Mouse (Mus musculus): Measurements from ENCODE around the gene Gphb5. TPM values are rescaled to one million over a fixed set of nuclear protein-coding genes. Genes with fewer than 3 reads are reported as not detected.

Gphb5 gene
- polyA plus RNA-seq, 1 experiment from 2014 or later: 0.10 TPM

DNA sequence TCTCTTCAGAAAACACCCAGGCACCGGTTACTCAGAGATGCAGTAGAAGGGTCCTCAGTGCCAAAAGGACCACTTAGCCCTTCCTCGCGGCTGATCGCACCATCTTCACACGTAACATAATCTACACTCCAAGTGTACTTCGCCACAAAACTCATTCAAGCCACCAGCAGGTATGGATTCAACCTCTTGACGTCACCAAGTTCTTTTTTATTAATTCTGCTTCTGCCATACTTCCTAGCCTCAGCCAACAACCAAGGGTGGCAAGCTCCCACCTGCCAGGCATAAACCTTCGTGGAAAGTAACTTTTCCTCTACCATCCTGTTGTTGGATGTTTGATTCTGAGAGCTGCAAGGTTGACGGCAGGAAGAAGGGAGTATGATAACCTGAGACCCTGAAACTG lies 28.1 kb downstream of the Gphb5 start:
- no peaks in the 10 kb centered on the region for H3K9me3 ChIP-seq
- no peak overlapping the region for H3K4me3 ChIP-seq
- no peaks in the 10 kb centered on the region for H3K36me3 ChIP-seq
- no peak overlapping the region for H3K4me2 ChIP-seq (replicated peaks)
- no peaks in the 10 kb centered on the region for H3K4me1 ChIP-seq
- 93% methylated on average over 9 of the region's 9 CpGs for WGBS
- no peak for ATAC-seq (ENCODE audit: low FRiP score, low read depth)
- no peak overlapping the region for H3K9ac ChIP-seq (replicated peaks)
- H3K27ac ChIP-seq (replicated peaks): no peak overlapping the region
- no peaks in the 10 kb centered on the region for H3K27me3 ChIP-seq

DNA sequence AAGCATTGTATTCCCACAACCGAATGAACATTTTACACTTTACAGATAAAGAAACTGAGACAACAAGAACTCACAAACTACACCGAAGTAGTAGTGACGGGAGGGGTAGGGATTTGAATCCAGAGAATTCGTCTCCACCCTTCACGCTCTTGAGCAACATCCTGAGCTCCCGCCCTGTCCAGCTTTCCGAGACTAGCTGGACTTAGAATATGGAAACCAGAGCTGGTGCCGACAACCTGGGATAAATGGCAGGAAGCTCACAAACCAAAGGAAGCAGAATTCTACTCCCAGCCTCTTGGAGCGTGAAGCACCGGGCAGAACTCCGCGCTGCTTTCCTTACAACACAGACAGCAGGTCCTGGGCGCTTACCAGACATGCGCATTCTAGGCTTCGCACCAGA lies 28.7 kb downstream of the Gphb5 start:
- no peaks in the 10 kb centered on the region for H3K9me3 ChIP-seq
- no peak overlapping the region for H3K4me2 ChIP-seq (replicated peaks)
- no peak overlapping the region for H3K9ac ChIP-seq (replicated peaks)
- ATAC-seq (ENCODE audit: low FRiP score, low read depth): no peak
- H3K36me3 ChIP-seq: no peaks in the 10 kb centered on the region
- 93% methylated on average over 15 of the region's 15 CpGs for WGBS
- H3K27ac ChIP-seq (replicated peaks): no peak overlapping the region
- H3K4me1 ChIP-seq: no peaks in the 10 kb centered on the region
- H3K27me3 ChIP-seq: no peaks in the 10 kb centered on the region
- H3K4me3 ChIP-seq: no peak overlapping the region

DNA sequence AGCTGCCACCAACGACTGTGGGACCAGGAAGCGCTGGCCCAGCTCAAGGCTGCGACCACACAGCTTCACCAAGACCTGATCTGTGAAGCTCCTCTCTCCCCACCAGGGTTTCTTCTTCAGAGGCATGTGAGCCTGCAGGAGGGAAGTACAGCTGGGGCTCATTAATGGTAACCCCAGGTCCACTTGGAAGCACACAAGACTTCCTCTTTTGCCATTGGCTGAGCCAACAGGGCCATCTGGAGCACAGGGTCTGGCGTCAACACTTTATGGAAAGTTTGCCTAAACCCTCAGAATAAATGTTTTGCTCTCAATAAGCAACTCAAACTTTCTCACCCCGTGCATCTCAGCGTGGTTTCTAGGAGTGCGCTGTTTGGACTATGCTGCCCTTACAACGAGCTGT lies 29.4 kb downstream of the Gphb5 start:
- no peak for ATAC-seq (ENCODE audit: low FRiP score, low read depth)
- no peak overlapping the region for H3K9ac ChIP-seq (replicated peaks)
- no peaks in the 10 kb centered on the region for H3K4me1 ChIP-seq
- no peak overlapping the region for H3K27ac ChIP-seq (replicated peaks)
- 81% methylated on average over 8 of the region's 8 CpGs for whole genome bisulfite sequencing
- no peak overlapping the region for H3K4me3 ChIP-seq
- H3K27me3 ChIP-seq: no peaks in the 10 kb centered on the region
- no peaks in the 10 kb centered on the region for H3K36me3 ChIP-seq
- H3K4me2 ChIP-seq (replicated peaks): no peak overlapping the region
- H3K9me3 ChIP-seq: no peaks in the 10 kb centered on the region

GRCm38 (mm10) chr12:75386731-75387130 lies 29.9 kb downstream of the Gphb5 start:
- no peak overlapping the region for H3K27ac ChIP-seq (replicated peaks)
- no peak for ATAC-seq (ENCODE audit: low FRiP score, low read depth)
- WGBS: 93% methylated on average over 9 of the region's 9 CpGs
- H3K4me3 ChIP-seq: no peak overlapping the region
- H3K4me2 ChIP-seq (replicated peaks): no peak overlapping the region
- no peaks in the 10 kb centered on the region for H3K9me3 ChIP-seq
- H3K4me1 ChIP-seq: no peaks in the 10 kb centered on the region
- no peak overlapping the region for H3K9ac ChIP-seq (replicated peaks)
- H3K36me3 ChIP-seq: no peaks in the 10 kb centered on the region
- no peaks in the 10 kb centered on the region for H3K27me3 ChIP-seq

DNA sequence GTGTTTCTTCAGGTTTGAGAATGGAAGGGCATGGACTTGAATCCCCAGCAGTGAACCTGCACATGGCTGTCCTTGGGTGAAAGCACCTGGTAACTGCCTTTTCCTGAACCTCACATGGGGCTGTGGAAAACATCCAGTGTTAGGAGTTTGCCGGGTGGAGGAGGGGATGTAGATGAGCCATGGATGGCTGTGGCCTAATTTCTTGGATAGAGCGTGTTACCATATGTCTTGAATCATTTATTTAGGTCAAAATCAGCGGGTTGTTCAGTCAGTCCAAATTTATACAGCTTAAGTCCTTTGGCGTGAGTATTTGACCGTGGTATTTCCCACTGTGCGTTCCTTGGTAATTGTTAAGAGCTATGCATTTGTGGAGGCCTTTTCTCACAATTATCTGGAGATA lies 40.5 kb downstream of the Gphb5 start:
- WGBS: 89% methylated on average over 6 of the region's 6 CpGs
- no peaks in the 10 kb centered on the region for H3K36me3 ChIP-seq
- no peak for ATAC-seq (ENCODE audit: low FRiP score, low read depth)
- no peak overlapping the region for H3K4me3 ChIP-seq
- H3K4me1 ChIP-seq: no peaks in the 10 kb centered on the region
- H3K4me2 ChIP-seq (replicated peaks): no peak overlapping the region
- H3K27me3 ChIP-seq: no peaks in the 10 kb centered on the region
- no peak overlapping the region for H3K9ac ChIP-seq (replicated peaks)
- no peak overlapping the region for H3K27ac ChIP-seq (replicated peaks)
- no peaks in the 10 kb centered on the region for H3K9me3 ChIP-seq

- Histone ChIP-seq H3K4me3 (no peak overlapping the region), H3K4me2 (replicated peaks) (no peak overlapping the region), H3K27me3 (no peaks in the 10 kb centered on the region), H3K9ac (replicated peaks) (no peak overlapping the region), H3K27ac (replicated peaks) (no peak overlapping the region), H3K36me3 (no peaks in the 10 kb centered on the region), H3K9me3 (no peaks in the 10 kb centered on the region), H3K4me1 (no peaks in the 10 kb centered on the region)
- ATAC-seq (ENCODE audit: low FRiP score, low read depth): no peak
- WGBS: 89% methylated on average over 12 of the region's 12 CpGs
Measured at GRCm38 (mm10) chr12:75375060-75375459, 41.5 kb downstream of the Gphb5 start.

DNA sequence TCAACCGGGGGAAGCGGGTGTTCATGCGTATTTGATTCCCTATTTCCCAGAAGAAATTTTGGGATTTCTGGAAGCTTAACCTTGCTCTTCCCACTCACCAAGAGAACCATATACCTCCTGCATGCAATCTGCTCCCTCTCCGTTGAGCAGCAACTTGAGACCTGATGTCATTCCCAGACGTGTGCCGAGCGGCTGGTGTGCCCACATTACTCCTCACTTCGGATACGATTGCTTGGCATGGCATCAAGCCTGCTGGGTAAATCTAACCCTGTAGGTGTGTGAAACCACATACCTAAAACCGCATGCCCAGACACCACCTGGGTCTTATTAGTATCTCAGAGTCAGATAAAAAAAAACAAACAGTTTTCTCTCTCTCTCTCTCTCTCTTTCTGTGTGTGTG lies 42.1 kb downstream of the Gphb5 start:
- H3K27ac ChIP-seq (replicated peaks): no peak overlapping the region
- H3K27me3 ChIP-seq: no peaks in the 10 kb centered on the region
- no peak for ATAC-seq (ENCODE audit: low FRiP score, low read depth)
- H3K4me1 ChIP-seq: no peaks in the 10 kb centered on the region
- no peak overlapping the region for H3K4me3 ChIP-seq
- H3K4me2 ChIP-seq (replicated peaks): no peak overlapping the region
- WGBS: 90% methylated on average over 10 of the region's 10 CpGs
- no peaks in the 10 kb centered on the region for H3K9me3 ChIP-seq
- H3K9ac ChIP-seq (replicated peaks): no peak overlapping the region
- H3K36me3 ChIP-seq: no peaks in the 10 kb centered on the region

GRCm38 (mm10) chr12:75369418-75369851 lies 47.1 kb downstream of the Gphb5 start:
- Histone ChIP-seq H3K27me3 (no peaks in the 10 kb centered on the region), H3K9me3 (no peaks in the 10 kb centered on the region), H3K4me2 (replicated peaks) (no peak overlapping the region), H3K4me3 (no peak overlapping the region), H3K9ac (replicated peaks) (no peak overlapping the region), H3K4me1 (no peaks in the 10 kb centered on the region), H3K27ac (replicated peaks) (no peak overlapping the region), H3K36me3 (no peaks in the 10 kb centered on the region)
- ATAC-seq (ENCODE audit: low FRiP score, low read depth): no peak
- 86% methylated on average over 2 of the region's 2 CpGs for WGBS

DNA sequence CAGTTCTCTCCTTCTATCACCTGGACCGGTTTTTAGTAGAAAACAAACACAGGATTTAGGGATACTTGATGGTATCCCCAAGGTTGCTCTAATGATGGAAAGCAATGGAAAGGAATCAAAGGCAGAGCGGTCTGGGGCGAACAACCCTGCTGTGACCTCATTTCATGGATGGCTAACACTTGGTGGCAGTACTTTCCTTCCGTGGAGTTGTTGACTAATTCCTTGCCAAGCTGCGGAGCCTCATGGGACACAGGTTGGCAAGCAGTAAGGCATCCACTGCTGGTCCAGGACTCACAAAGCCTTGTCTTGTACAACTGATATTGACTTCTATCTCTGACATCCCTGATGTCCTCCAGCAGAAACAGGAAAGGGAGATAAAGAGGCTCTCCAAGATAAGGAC lies 48.1 kb downstream of the Gphb5 start:
- WGBS: 76% methylated on average over 5 of the region's 5 CpGs
- no peak overlapping the region for H3K27ac ChIP-seq (replicated peaks)
- no peaks in the 10 kb centered on the region for H3K4me1 ChIP-seq
- H3K4me2 ChIP-seq (replicated peaks): no peak overlapping the region
- H3K36me3 ChIP-seq: no peaks in the 10 kb centered on the region
- H3K27me3 ChIP-seq: no peaks in the 10 kb centered on the region
- H3K9me3 ChIP-seq: no peaks in the 10 kb centered on the region
- no peak overlapping the region for H3K4me3 ChIP-seq
- no peak for ATAC-seq (ENCODE audit: low FRiP score, low read depth)
- H3K9ac ChIP-seq (replicated peaks): no peak overlapping the region

DNA sequence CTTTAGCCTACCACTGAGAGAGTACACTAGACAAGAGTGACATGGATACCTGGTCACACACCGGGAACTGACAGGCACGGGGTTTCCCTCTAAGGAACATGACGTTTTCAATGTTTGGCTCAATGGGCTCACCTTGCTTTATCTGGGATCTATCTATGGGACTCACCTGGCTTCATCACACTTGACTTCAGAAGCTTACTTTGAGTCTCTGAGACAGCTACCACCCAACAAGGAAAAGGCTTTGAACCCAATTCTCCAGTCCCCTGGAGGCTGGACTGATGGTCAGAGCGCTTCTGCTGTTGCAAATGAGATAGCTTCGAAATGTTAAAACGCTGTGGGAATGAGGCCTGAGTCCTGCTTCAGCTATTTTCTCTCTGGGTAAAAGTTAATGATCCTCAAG lies 49.2 kb downstream of the Gphb5 start:
- Histone ChIP-seq H3K4me2 (replicated peaks) (no peak overlapping the region), H3K9ac (replicated peaks) (no peak overlapping the region), H3K4me3 (no peak overlapping the region), H3K36me3 (no peaks in the 10 kb centered on the region), H3K4me1 (no peaks in the 10 kb centered on the region), H3K27me3 (no peaks in the 10 kb centered on the region), H3K27ac (replicated peaks) (no peak overlapping the region), H3K9me3 (no peaks in the 10 kb centered on the region)
- 92% methylated on average over 6 of the region's 6 CpGs for WGBS
- ATAC-seq (ENCODE audit: low FRiP score, low read depth): no peak

GRCm38 (mm10) chr12:75365621-75366124 lies 50.9 kb downstream of the Gphb5 start:
- no peak overlapping the region for H3K4me2 ChIP-seq (replicated peaks)
- H3K27me3 ChIP-seq: no peaks in the 10 kb centered on the region
- WGBS: 93% methylated on average over 14 of the region's 14 CpGs
- no peaks in the 10 kb centered on the region for H3K4me1 ChIP-seq
- H3K27ac ChIP-seq (replicated peaks): no peak overlapping the region
- H3K36me3 ChIP-seq: no peaks in the 10 kb centered on the region
- no peak overlapping the region for H3K4me3 ChIP-seq
- no peak for ATAC-seq (ENCODE audit: low FRiP score, low read depth)
- no peak overlapping the region for H3K9ac ChIP-seq (replicated peaks)
- no peaks in the 10 kb centered on the region for H3K9me3 ChIP-seq

GRCm38 (mm10) chr12:75364416-75364815 lies 52.2 kb downstream of the Gphb5 start:
- Histone ChIP-seq H3K27ac (replicated peaks) (no peak overlapping the region), H3K4me3 (no peak overlapping the region), H3K9ac (replicated peaks) (no peak overlapping the region), H3K36me3 (no peaks in the 10 kb centered on the region), H3K4me2 (replicated peaks) (no peak overlapping the region), H3K9me3 (no peaks in the 10 kb centered on the region), H3K27me3 (no peaks in the 10 kb centered on the region), H3K4me1 (no peaks in the 10 kb centered on the region)
- WGBS: 96% methylated on average over 4 of the region's 4 CpGs
- ATAC-seq (ENCODE audit: low FRiP score, low read depth): no peak

GRCm38 (mm10) chr12:75362456-75362855 lies 54.1 kb downstream of the Gphb5 start:
- WGBS: 92% methylated on average over 16 of the region's 16 CpGs
- H3K27ac ChIP-seq (replicated peaks): no peak overlapping the region
- no peak overlapping the region for H3K4me3 ChIP-seq
- H3K27me3 ChIP-seq: no peaks in the 10 kb centered on the region
- no peak overlapping the region for H3K4me2 ChIP-seq (replicated peaks)
- no peaks in the 10 kb centered on the region for H3K9me3 ChIP-seq
- no peaks in the 10 kb centered on the region for H3K4me1 ChIP-seq
- H3K9ac ChIP-seq (replicated peaks): no peak overlapping the region
- no peaks in the 10 kb centered on the region for H3K36me3 ChIP-seq
- ATAC-seq (ENCODE audit: low FRiP score, low read depth): no peak

Measured in midbrain, embryonic 12.5 days (tissue).